Mouse (Mus musculus) forebrain, postnatal 0 days (tissue): ENCODE measurements at regions not wholly inside any gene's neighbourhood (a gene's known extent, or its start where the extent isn't known, plus 50 kb on each side); places are given as distances from the start of the nearest gene placed in this dataset.

Experiments
- ATAC-seq: fragments of 200-750 bp; cut with Nextera tagmentation; 2 replicates; pipeline ENCODE4 v1.8.0; 2017; ENCODE audit warnings: mild to moderate bottlenecking, moderate library complexity
- DNase-seq: peaks from one replicate; pipeline ENCODE4 v3.0.0-alpha.2; 2015
- H3K27ac ChIP-seq: fragments of 300-500 bp; sonication (generic); 2 replicates; pipeline ENCODE4 v1.5.1; 2014; ENCODE audit warnings: low read depth, mild to moderate bottlenecking, antibody characterized with exemption, low read length, moderate library complexity, mixed read lengths
- H3K27me3 ChIP-seq: fragments of 300-500 bp; sonication (generic); 2 replicates; pipeline ENCODE4 v1.6.1; 2014; ENCODE audit warnings: mild to moderate bottlenecking, low read length, mixed read lengths; ENCODE audit not compliant: insufficient read depth
- H3K36me3 ChIP-seq: fragments of 300-500 bp; sonication (generic); 2 replicates; pipeline ENCODE4 v1.6.1; 2014; ENCODE audit warnings: mild to moderate bottlenecking, moderate library complexity; ENCODE audit not compliant: insufficient read depth
- H3K4me1 ChIP-seq: fragments of 300-500 bp; sonication (generic); 2 replicates; pipeline ENCODE4 v1.6.1; 2014; ENCODE audit warnings: antibody characterized with exemption; ENCODE audit not compliant: insufficient read depth
- H3K4me2 ChIP-seq: fragments of 300-500 bp; sonication (generic); 2 replicates; pipeline ENCODE4 v1.6.1; 2014; ENCODE audit warnings: low read depth, mild to moderate bottlenecking, moderate library complexity
- H3K4me3 ChIP-seq: fragments of 300-500 bp; sonication (generic); 2 replicates; pipeline ENCODE4 v1.5.1; 2014; ENCODE audit warnings: low read depth, low read length, mixed read lengths
- H3K9ac ChIP-seq: fragments of 300-500 bp; sonication (generic); 2 replicates; pipeline ENCODE4 v1.6.1; 2014; ENCODE audit warnings: mild to moderate bottlenecking
- H3K9me3 ChIP-seq: fragments of 300-500 bp; sonication (generic); 2 replicates; pipeline ENCODE4 v1.6.1; 2016; ENCODE audit warnings: low read length
- CTCF ChIP-seq: sonication (generic); IDR thresholded peaks from 2 replicates; pipeline ENCODE4 v1.5.1; 2016; ENCODE audit warnings: antibody characterized with exemption, control low read depth, low read depth
- WGBS: fragments of 180-500 bp; shearing (Covaris S2); extraction: QIAGEN DNeasy Blood & Tissue Kit; methylation state at CpG from one replicate; pipeline ENCODE4 v1.1.7; 2014; 5-methylcytosine and 5-hydroxymethylcytosine counted together

DNA sequence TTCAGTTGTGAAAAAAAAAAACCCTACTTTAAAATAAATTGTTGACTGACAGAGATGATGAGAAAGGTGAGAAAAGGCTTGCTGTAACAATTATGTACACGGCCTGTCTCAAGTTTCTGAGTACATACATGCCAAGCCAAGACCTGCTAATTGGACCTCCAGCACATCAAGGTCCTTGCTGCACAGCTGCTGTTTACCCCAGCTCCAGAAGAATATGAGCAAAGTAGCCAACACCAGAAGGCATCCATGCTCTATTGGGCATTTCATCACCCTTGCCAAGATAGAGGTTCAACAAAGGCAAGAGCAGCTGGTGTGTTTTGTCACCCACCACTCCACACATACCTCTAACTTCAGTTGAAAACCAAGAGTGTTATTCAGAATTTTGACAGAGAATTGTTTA lies 109.2 kb upstream of the Ccdc85a start:
- ATAC-seq = peak; percentile 64
- WGBS = 25% methylated on average over 1 of the region's 1 CpGs

DNA sequence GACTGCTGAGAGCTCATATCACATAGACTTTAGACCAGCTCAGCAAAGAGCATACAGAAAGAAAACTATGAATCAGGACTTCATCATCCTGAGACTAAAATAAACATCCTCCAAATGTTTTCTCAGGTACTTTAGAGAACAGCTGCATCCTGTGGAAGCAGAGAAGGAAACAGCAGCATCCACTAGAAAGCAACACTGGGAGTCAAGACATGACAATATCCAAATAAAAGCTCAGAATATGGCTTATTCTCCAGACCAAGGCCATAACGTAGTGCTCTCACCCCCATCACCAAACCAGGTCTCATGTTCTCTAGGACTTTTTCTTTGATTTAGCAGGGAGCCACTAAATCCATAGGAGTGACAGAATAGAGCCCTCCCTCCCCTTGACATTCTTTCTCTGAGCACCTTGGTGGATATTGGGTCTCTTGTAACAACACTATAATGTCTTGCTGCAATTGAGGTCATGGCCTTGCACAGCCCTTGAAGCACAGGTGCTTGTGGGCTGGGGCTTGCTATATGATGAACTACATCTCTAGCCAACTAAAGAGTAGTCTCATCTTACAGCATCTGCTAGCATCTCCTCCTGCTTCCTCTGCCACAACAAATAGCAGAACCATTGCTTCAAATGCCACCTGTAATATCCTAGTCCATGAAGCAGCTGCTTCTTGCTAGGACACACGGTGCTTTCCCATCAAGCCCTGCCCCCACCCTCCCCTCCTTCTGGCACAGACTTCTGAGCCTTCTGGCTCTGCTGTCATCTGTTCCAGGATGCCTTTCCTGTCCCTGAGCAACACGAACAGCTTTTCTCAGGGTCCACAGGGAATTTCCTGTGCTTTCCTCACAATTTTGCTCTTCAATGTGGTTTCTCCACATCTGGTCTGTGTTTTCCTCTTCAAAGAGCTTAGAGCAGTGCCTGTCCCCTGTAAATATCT lies 108.4 kb upstream of the Ccdc85a start:
- no peak overlapping the region for H3K4me2 ChIP-seq
- no peak overlapping the region for H3K9ac ChIP-seq
- 30% methylated on average over 3 of the region's 3 CpGs for WGBS
- no peaks in the 10 kb centered on the region for H3K4me1 ChIP-seq
- H3K36me3 ChIP-seq = no peaks in the 10 kb centered on the region
- H3K4me3 ChIP-seq = no peak overlapping the region
- no peak overlapping the region; the same call in 1 of the 2 replicates for H3K27ac ChIP-seq
- no peak for TF ChIP-seq CTCF
- DNase-seq (peak; percentile 52), ATAC-seq (peak; percentile 77)
- H3K9me3 ChIP-seq = no peaks in the 10 kb centered on the region
- H3K27me3 ChIP-seq = no peaks in the 10 kb centered on the region

More for the DNA sequence above, 109.2 kb upstream of the Ccdc85a start:
- peak; percentile 39 for DNase-seq
- H3K4me2 ChIP-seq = no peak overlapping the region
- no peak overlapping the region for H3K4me3 ChIP-seq
- no peak overlapping the region for H3K27ac ChIP-seq
- no peaks in the 10 kb centered on the region for H3K4me1 ChIP-seq
- no peaks in the 10 kb centered on the region for H3K9me3 ChIP-seq
- no peaks in the 10 kb centered on the region for H3K27me3 ChIP-seq
- no peak for TF ChIP-seq CTCF
- no peak overlapping the region for H3K9ac ChIP-seq
- no peaks in the 10 kb centered on the region for H3K36me3 ChIP-seq

- H3K9me3 ChIP-seq = no peaks in the 10 kb centered on the region
- H3K4me1 ChIP-seq = no peaks in the 10 kb centered on the region
- no peak for ATAC-seq
- no peak overlapping the region for H3K4me3 ChIP-seq
- no peak overlapping the region for H3K27ac ChIP-seq
- no peak overlapping the region for H3K4me2 ChIP-seq
- WGBS = 34% methylated on average over 1 of the region's 1 CpGs
- H3K9ac ChIP-seq = no peak overlapping the region
- TF ChIP-seq CTCF = no peak
- no peaks in the 10 kb centered on the region for H3K27me3 ChIP-seq
- no peaks in the 10 kb centered on the region for H3K36me3 ChIP-seq
- no peak for DNase-seq
Observed at GRCm38 (mm10) chr11:28688436-28688835, 104.3 kb upstream of the Ccdc85a start.

- DNase-seq (no peak), ATAC-seq (no peak)
- H3K4me2 ChIP-seq = no peak overlapping the region
- no peak overlapping the region for H3K4me3 ChIP-seq
- H3K36me3 ChIP-seq = no peaks in the 10 kb centered on the region
- H3K9ac ChIP-seq = no peak overlapping the region
- H3K4me1 ChIP-seq = no peaks in the 10 kb centered on the region
- H3K9me3 ChIP-seq = no peaks in the 10 kb centered on the region
- no peaks in the 10 kb centered on the region for H3K27me3 ChIP-seq
- H3K27ac ChIP-seq = no peak overlapping the region
- TF ChIP-seq CTCF = no peak
Observed at GRCm38 (mm10) chr11:28685407-28685806, 101.3 kb upstream of the Ccdc85a start.

GRCm38 (mm10) chr11:28681311-28681710 lies 97.2 kb upstream of the Ccdc85a start:
- 78% methylated on average over 3 of the region's 3 CpGs for WGBS

GRCm38 (mm10) chr11:28670765-28671164 lies 86.6 kb upstream of the Ccdc85a start:
- Histone ChIP-seq H3K9ac (no peak overlapping the region), H3K27me3 (no peaks in the 10 kb centered on the region), H3K4me3 (no peak overlapping the region), H3K36me3 (no peaks in the 10 kb centered on the region), H3K4me2 (no peak overlapping the region), H3K27ac (no peak overlapping the region), H3K4me1 (no peaks in the 10 kb centered on the region), H3K9me3 (no peaks in the 10 kb centered on the region)
- DNase-seq (no peak), ATAC-seq (no peak)
- no peak for TF ChIP-seq CTCF

More at GRCm38 (mm10) chr11:28681311-28681710, 97.2 kb upstream of the Ccdc85a start:
- H3K4me2 ChIP-seq = no peak overlapping the region
- H3K4me3 ChIP-seq = no peak overlapping the region
- H3K9me3 ChIP-seq = no peaks in the 10 kb centered on the region
- H3K27me3 ChIP-seq = no peaks in the 10 kb centered on the region
- DNase-seq = no peak
- no peak for TF ChIP-seq CTCF
- H3K27ac ChIP-seq = no peak overlapping the region
- ATAC-seq = no peak
- no peaks in the 10 kb centered on the region for H3K4me1 ChIP-seq
- H3K36me3 ChIP-seq = no peaks in the 10 kb centered on the region
- no peak overlapping the region for H3K9ac ChIP-seq

- no peak overlapping the region for H3K4me2 ChIP-seq
- no peak for ATAC-seq
- no peak for DNase-seq
- no peaks in the 10 kb centered on the region for H3K9me3 ChIP-seq
- no peak overlapping the region for H3K9ac ChIP-seq
- no peak overlapping the region for H3K4me3 ChIP-seq
- H3K4me1 ChIP-seq = no peaks in the 10 kb centered on the region
- H3K36me3 ChIP-seq = no peaks in the 10 kb centered on the region
- no peak overlapping the region for H3K27ac ChIP-seq
- H3K27me3 ChIP-seq = no peaks in the 10 kb centered on the region
- no peak for TF ChIP-seq CTCF
- WGBS = 89% methylated on average over 4 of the region's 4 CpGs
Observed at GRCm38 (mm10) chr11:28669359-28669758, 85.2 kb upstream of the Ccdc85a start.
